8 mouse cellular contexts compared by ENCODE assay signal in genomic region chr6:148444796-148445195, GRCm38 (mm10). TPM values are rescaled to one million over a fixed set of nuclear protein-coding genes. Genes with fewer than 3 reads are reported as not detected.
DNase-seq lines count a peak whose midpoint lies in the region; ATAC-seq and TF ChIP-seq lines count a peak whose summit lies in the region.

No protein-coding gene starts in this region.

- no peak overlapping the region for H3K27ac ChIP-seq in heart, embryonic 12.5 days (ENCODE audit: poor library complexity, severe bottlenecking)
- no peak overlapping the region for H3K27ac ChIP-seq in bone marrow macrophage, adult 2 months (ENCODE audit: insufficient read depth, low read depth, low read length)
- no peak overlapping the region for H3K27ac ChIP-seq in heart, postnatal 0 days (ENCODE audit: low read depth)
- H3K27ac ChIP-seq in liver, postnatal 0 days (ENCODE audit: low read depth), result no peak overlapping the region

- no peak for DNase-seq in heart, postnatal 4 days
- DNase-seq in heart, postnatal 0 days (ENCODE audit: low spot score), result no peak
- DNase-seq in liver, postnatal 0 days, result no peak
- no peak for DNase-seq in frontal cortex, postnatal 36 days (ENCODE audit: low spot score in 2 of 2)
- no peak for DNase-seq in adrenal gland, postnatal 25 days
- no peak for DNase-seq in gastrocnemius, postnatal 36 days

- H3K9ac ChIP-seq in heart, embryonic 12.5 days, result peak overlapping the region; percentile 78
- H3K9ac ChIP-seq in heart, postnatal 0 days (replicated peaks; ENCODE audit: low read depth, low read length), result peak overlapping the region; percentile 76
- H3K9ac ChIP-seq in liver, postnatal 0 days (replicated peaks), result no peak overlapping the region; the same call in 1 of the 2 replicates

- H3K27me3 ChIP-seq in heart, embryonic 12.5 days (replicated peaks), result peaks cover 24% of the 10 kb centered on the region
- H3K27me3 ChIP-seq in heart, postnatal 0 days (ENCODE audit: control insufficient read depth, insufficient read depth, low read length), result no peaks in the 10 kb centered on the region
- peaks cover 50% of the 10 kb centered on the region for H3K27me3 ChIP-seq in liver, postnatal 0 days (ENCODE audit: insufficient read depth, low read length)

- peaks cover 5% of the 10 kb centered on the region for H3K9me3 ChIP-seq in heart, embryonic 12.5 days (replicated peaks)
- 0 out of 2 replicates have a peak, but pooled peaks cover 3% of the 10 kb centered on the region for H3K9me3 ChIP-seq in heart, postnatal 0 days (replicated peaks; ENCODE audit: control insufficient read depth, low read length)
- peaks cover 2% of the 10 kb centered on the region; the same call in 1 of the 2 replicates for H3K9me3 ChIP-seq in liver, postnatal 0 days (ENCODE audit: low read length)

- TF ChIP-seq POLR2A in bone marrow macrophage, adult 2 months (IDR thresholded peaks at IDR 0.05; ENCODE audit: borderline replicate concordance, low read depth, low read length), result no peak

- 5% methylated on average over 9 of the region's 9 CpGs for WGBS in heart, embryonic 12.5 days
- WGBS in heart, postnatal 0 days, result 8% methylated on average over 9 of the region's 9 CpGs
- WGBS in liver, postnatal 0 days (ENCODE audit: insufficient replicate concordance), result 4% methylated on average over 9 of the region's 9 CpGs

- TF ChIP-seq CTCF in bone marrow macrophage, adult 2 months (IDR thresholded peaks at IDR 0.05; ENCODE audit: low read depth, low read length), result no peak
- TF ChIP-seq CTCF in heart, postnatal 0 days (IDR thresholded peaks at IDR 0.05; ENCODE audit: low read depth), result no peak
- TF ChIP-seq CTCF in liver, postnatal 0 days (IDR thresholded peaks at IDR 0.05; ENCODE audit: low read depth), result no peak

- H3K4me3 ChIP-seq in heart, embryonic 12.5 days, result peak overlapping the region; percentile 69
- H3K4me3 ChIP-seq in bone marrow macrophage, adult 2 months (ENCODE audit: insufficient read depth, low read length), result peak overlapping the region; percentile 52
- H3K4me3 ChIP-seq in heart, postnatal 0 days (ENCODE audit: low read depth, low read length), result peak overlapping the region; percentile 91
- peak overlapping the region; percentile 59 for H3K4me3 ChIP-seq in liver, postnatal 0 days (ENCODE audit: low read depth, low read length)

- intact Hi-C loops in gastrocnemius, postnatal 36 days (cut with DNase I), result no loop called here

- no peak; the same call in 1 of the 2 replicates for ATAC-seq in heart, embryonic 12.5 days (ENCODE audit: insufficient number of reproducible peaks, low FRiP score)
- ATAC-seq in heart, postnatal 0 days (ENCODE audit: insufficient read depth, low read depth), result no peak; the same call in 1 of the 2 replicates
- no peak for ATAC-seq in liver, postnatal 0 days

- H3K4me2 ChIP-seq in heart, embryonic 12.5 days, result peak overlapping the region; percentile 83
- peak overlapping the region; percentile 88 for H3K4me2 ChIP-seq in heart, postnatal 0 days (ENCODE audit: low read depth, low read length)
- peak overlapping the region; percentile 92 for H3K4me2 ChIP-seq in liver, postnatal 0 days (ENCODE audit: low read depth, low read length)

- TF ChIP-seq EP300 in heart, postnatal 0 days (IDR thresholded peaks at IDR 0.05; ENCODE audit: low read depth), result no peak
- TF ChIP-seq EP300 in liver, postnatal 0 days (IDR thresholded peaks at IDR 0.05; ENCODE audit: low read depth), result no peak

- no peaks in the 10 kb centered on the region for H3K36me3 ChIP-seq in heart, embryonic 12.5 days
- H3K36me3 ChIP-seq in heart, postnatal 0 days (replicated peaks; ENCODE audit: control insufficient read depth, insufficient read depth, low read length), result no peaks in the 10 kb centered on the region
- H3K36me3 ChIP-seq in liver, postnatal 0 days (replicated peaks; ENCODE audit: insufficient read depth, low read length), result no peaks in the 10 kb centered on the region

- peaks cover 15% of the 10 kb centered on the region for H3K4me1 ChIP-seq in heart, embryonic 12.5 days (replicated peaks)
- no peaks in the 10 kb centered on the region for H3K4me1 ChIP-seq in bone marrow macrophage, adult 2 months (ENCODE audit: control insufficient read depth, insufficient read depth, low read length)
- H3K4me1 ChIP-seq in heart, postnatal 0 days (ENCODE audit: control insufficient read depth, insufficient read depth), result peaks cover 4% of the 10 kb centered on the region; the same call in 1 of the 2 replicates
- H3K4me1 ChIP-seq in liver, postnatal 0 days (ENCODE audit: insufficient read depth), result peaks cover 8% of the 10 kb centered on the region; the same call in 1 of the 2 replicates

RNA-seq across cellular contexts. Expression of gene Tmtc1, which starts 0.6 kb away (rescaled TPM):
- polyA plus RNA-seq in heart, embryonic 12.5 days (2016; fragmentation: Nextera tagmentation; extraction: Ambion mirVana), result 3.4 and 3.8 TPM in 2 replicates
- total RNA-seq in heart, postnatal 4 days (2021), result 10 to 100 TPM; 18.7 to 24.0 TPM
- not detected in 2 replicates for polyA plus RNA-seq in bone marrow macrophage, adult 2 months (2012; ENCODE audit: insufficient read depth, insufficient read length, missing spikeins)
- total RNA-seq in heart, postnatal 0 days (2014; rRNA removed; ENCODE audit: low replicate concordance), result 28.9 and 39.8 TPM in 2 replicates
- polyA plus RNA-seq in heart, postnatal 0 days (2015; fragmentation: Nextera tagmentation; extraction: Ambion mirVana), result 2.4 and 2.5 TPM in 2 replicates
- polyA plus RNA-seq in liver, postnatal 0 days (2015; fragmentation: Nextera tagmentation; extraction: Ambion mirVana), result 0.11 and 0.12 TPM in 2 replicates
- 11.6 and 13.1 TPM in 2 replicates for total RNA-seq in adrenal gland, postnatal 25 days (2021)
- 10 to 100 TPM; 51.0 to 60.8 TPM for total RNA-seq in gastrocnemius, postnatal 36 days (2021)
